Mouse (Mus musculus) ES-E14 (cell line): ENCODE measurements around the gene Mfap4.
A peak's percentile ranks its signal among the peaks of the same experiment; 100 is the strongest.

Experiments used
- CHD2 ChIP-seq: IDR thresholded peaks from 2 replicates; pipeline ENCODE4 v1.6.1; 2014; ENCODE audit warnings: mild to moderate bottlenecking, low read depth, low read length, inconsistent platforms
- HCFC1 ChIP-seq: IDR thresholded peaks from 2 replicates; pipeline ENCODE4 v1.6.1; 2012; ENCODE audit warnings: low read length, inconsistent platforms, borderline replicate concordance; ENCODE audit not compliant: insufficient read depth
- ZC3H11A ChIP-seq: IDR thresholded peaks from 2 replicates; pipeline ENCODE4 v1.6.1; 2012; ENCODE audit warnings: low read depth, mild to moderate bottlenecking, inconsistent platforms, low read length, borderline replicate concordance
- ZNF384 ChIP-seq: IDR thresholded peaks from 2 replicates; pipeline ENCODE4 v1.6.1; 2012; ENCODE audit warnings: low read depth, low read length, inconsistent platforms

DNA sequence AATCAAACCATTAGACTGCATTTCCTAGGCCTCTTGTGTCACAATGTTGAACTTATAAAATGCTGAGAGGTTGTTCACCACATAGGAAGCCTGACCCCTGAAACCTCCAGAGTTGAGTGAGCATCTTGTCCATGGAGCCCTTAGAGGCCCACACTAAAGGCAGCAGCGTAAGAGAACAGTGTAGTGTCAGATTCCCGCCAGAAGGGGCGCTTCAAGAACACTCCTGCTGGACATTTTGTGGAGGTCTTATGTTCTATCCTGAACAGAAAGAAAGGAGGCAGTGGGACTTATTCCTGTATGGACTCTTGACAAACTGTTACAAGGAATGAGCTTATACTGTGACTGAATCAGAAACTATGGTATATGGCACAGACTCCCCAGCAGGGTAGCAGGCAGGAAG is 29.7 kb downstream of the Mfap4 start:
- TF ChIP-seq HCFC1: no peak
- TF ChIP-seq CHD2: no peak
- TF ChIP-seq ZC3H11A: 0 out of 2 replicates have a peak, but pooled peaks have one; percentile 26
- TF ChIP-seq ZNF384: no peak
